Mouse (Mus musculus) gastrocnemius, adult 2 months (tissue): ENCODE measurements around the gene Spindoc. TPM values are rescaled to one million over a fixed set of nuclear protein-coding genes. Genes with fewer than 3 reads are reported as not detected.
"Not testable (repeated sequence)": the region's sequence is repeated elsewhere in the genome, so short reads cannot be mapped to it uniquely, and the experiment has no call there.

ENCODE experiments used
- DNase-seq: peaks from one replicate; pipeline ENCODE4 v3.0.0; 2022
- H3K27ac ChIP-seq: fragments of 200-600 bp; 2 replicates; pipeline ENCODE4 v1.8.1; 2022; ENCODE audit warnings: mild to moderate bottlenecking
- H3K4me3 ChIP-seq: fragments of 200-600 bp; 2 replicates; pipeline ENCODE4 v1.8.1; 2022; ENCODE audit warnings: mild to moderate bottlenecking, moderate library complexity
- CTCF ChIP-seq: fragments of 200-600 bp; IDR thresholded peaks from 2 replicates; pipeline ENCODE4 v1.8.1; 2022; ENCODE audit warnings: antibody characterized with exemption, mild to moderate bottlenecking, moderate library complexity
- intact Hi-C: fragments of 180-260 bp; cut with DNase I; formaldehyde crosslinking; loops from one replicate; pipeline ENCODE4 v1.15.1; 2025
- total RNA-seq, 2 experiments: library from RNA; stranded (reverse); gene quantifications; 2 replicates each; pipeline ENCODE4 v1.2.3; 2021

Gene Spindoc
- total RNA-seq, 2 experiments from 2014 or later = 8.0 to 10.0 TPM

- intact Hi-C loops = loop anchor here (5.0 to 10.0 kb wide), 3 partner anchors 77 to 354 kb away; partner anchors contain the start of gene Mark2
- H3K4me3 ChIP-seq = peak overlapping the region; percentile 91
- TF ChIP-seq CTCF = no peak
- peak overlapping the region; percentile 1; the same call in 1 of the 2 replicates for H3K27ac ChIP-seq
- DNase-seq = no peak
These were observed 36.3 kb upstream of the Spindoc start for GRCm38 (mm10) chr19:7419134-7419533.

GRCm38 (mm10) chr19:7417911-7418849 lies 35.4 kb upstream of the Spindoc start:
- Histone ChIP-seq H3K4me3 (peak overlapping the region; percentile 91), H3K27ac (peak overlapping the region; percentile 85)
- intact Hi-C loops = loop anchor here (5.0 to 10.0 kb wide), 3 partner anchors 76 to 353 kb away; partner anchors contain the start of gene Mark2
- TF ChIP-seq CTCF = peak; percentile 97
- DNase-seq = peak; percentile 91

GRCm38 (mm10) chr19:7416834-7417735 lies 34.3 kb upstream of the Spindoc start, which contains the start of gene 2700081O15Rik:
2700081O15Rik (plus strand) TSS chr19:7417625.
- intact Hi-C loops = loop anchor here (1.0 to 10.0 kb wide), 4 partner anchors 32 to 352 kb away; partner anchors contain the start of gene Mark2
- H3K27ac ChIP-seq = peak within 1 kb of the TSS; percentile 85
- DNase-seq = peak; percentile 88
- TF ChIP-seq CTCF = no peak
- peak within 1 kb of the TSS; percentile 91 for H3K4me3 ChIP-seq

- intact Hi-C loops = loop anchor here (1.0 to 10.0 kb wide), 4 partner anchors 31 to 351 kb away; partner anchors contain the start of gene Mark2
- Histone ChIP-seq H3K27ac (peak overlapping the region; percentile 85), H3K4me3 (peak overlapping the region; percentile 91)
- DNase-seq = no peak
- TF ChIP-seq CTCF = no peak
These were observed 33.4 kb upstream of the Spindoc start for GRCm38 (mm10) chr19:7415916-7416833.

GRCm38 (mm10) chr19:7412361-7412760 lies 29.6 kb upstream of the Spindoc start:
- H3K27ac ChIP-seq = no peak overlapping the region
- no peak for TF ChIP-seq CTCF
- H3K4me3 ChIP-seq = no peak overlapping the region
- intact Hi-C loops = loop anchor here (10.0 kb wide), 1 partner anchor 348 kb away; no protein-coding TSS in a partner anchor
- no peak for DNase-seq

- DNase-seq = no peak
- no peak overlapping the region for H3K4me3 ChIP-seq
- H3K27ac ChIP-seq = no peak overlapping the region
- TF ChIP-seq CTCF = no peak
- intact Hi-C loops = no loop called here
These were observed 21.9 kb upstream of the Spindoc start for GRCm38 (mm10) chr19:7404623-7405229.

GRCm38 (mm10) chr19:7400635-7401034 lies 17.8 kb upstream of the Spindoc start:
- H3K4me3 ChIP-seq = peak overlapping the region; percentile 37
- intact Hi-C loops = no loop called here
- peak; percentile 22 for DNase-seq
- TF ChIP-seq CTCF = no peak
- H3K27ac ChIP-seq = no peak overlapping the region; the same call in 1 of the 2 replicates

- DNase-seq, H3K4me3 ChIP-seq, H3K27ac ChIP-seq, intact Hi-C loops: not testable (repeated sequence)
These were observed 16.1 kb upstream of the Spindoc start for GRCm38 (mm10) chr19:7398898-7399297.

GRCm38 (mm10) chr19:7396867-7397826 lies 14.4 kb upstream of the Spindoc start:
- H3K27ac ChIP-seq, H3K4me3 ChIP-seq, intact Hi-C loops: not testable (repeated sequence)
- TF ChIP-seq CTCF = peak; percentile 53
- peak; percentile 35 for DNase-seq

- intact Hi-C loops = no loop called here
- no peak overlapping the region for H3K4me3 ChIP-seq
- H3K27ac ChIP-seq = no peak overlapping the region
- no peak for DNase-seq
- no peak for TF ChIP-seq CTCF
These were observed 5.7 kb upstream of the Spindoc start for GRCm38 (mm10) chr19:7388488-7388887.
